Mouse (Mus musculus) erythroblast, embryonic 14.5 days (primary cell): ENCODE results near the gene Amtn.

Source experiments
- GATA1 ChIP-seq: IDR thresholded peaks from 2 replicates; pipeline ENCODE4 v1.6.1; 2012; ENCODE audit warnings: low read length, inconsistent platforms, mixed read lengths
- TAL1 ChIP-seq: IDR thresholded peaks from 3 replicates; pipeline ENCODE4 v1.6.1; 2012; ENCODE audit warnings: low read length, inconsistent platforms, mixed read lengths

DNA sequence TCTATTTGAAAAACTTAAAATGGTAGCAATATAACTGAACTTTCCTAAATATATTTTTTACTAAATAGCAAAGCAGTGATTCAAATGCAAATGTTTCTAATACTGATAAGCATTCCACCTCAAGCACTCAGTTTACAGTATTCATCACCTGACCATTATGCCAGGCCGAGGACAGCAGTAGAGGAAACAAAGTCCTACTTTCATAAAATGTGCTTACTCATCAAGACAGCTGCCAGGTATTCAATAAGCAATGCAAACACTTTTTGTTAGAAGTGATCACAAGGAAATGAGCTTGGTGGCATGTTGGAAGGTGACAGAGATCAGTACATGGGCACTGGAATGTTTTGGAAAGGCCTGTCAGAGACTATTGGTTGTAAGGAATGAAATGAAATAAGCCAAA, 9.0 kb upstream of the Amtn start:
- TF ChIP-seq GATA1 = no peak
- no peak for TF ChIP-seq TAL1
